Mouse (Mus musculus): ENCODE measurements at regions not wholly inside any gene's neighbourhood (a gene's known extent, or its start where the extent isn't known, plus 50 kb on each side); places are given as distances from the start of the nearest gene placed in this dataset.
A peak's percentile ranks its signal among the peaks of the same experiment; 100 is the strongest.

DNA sequence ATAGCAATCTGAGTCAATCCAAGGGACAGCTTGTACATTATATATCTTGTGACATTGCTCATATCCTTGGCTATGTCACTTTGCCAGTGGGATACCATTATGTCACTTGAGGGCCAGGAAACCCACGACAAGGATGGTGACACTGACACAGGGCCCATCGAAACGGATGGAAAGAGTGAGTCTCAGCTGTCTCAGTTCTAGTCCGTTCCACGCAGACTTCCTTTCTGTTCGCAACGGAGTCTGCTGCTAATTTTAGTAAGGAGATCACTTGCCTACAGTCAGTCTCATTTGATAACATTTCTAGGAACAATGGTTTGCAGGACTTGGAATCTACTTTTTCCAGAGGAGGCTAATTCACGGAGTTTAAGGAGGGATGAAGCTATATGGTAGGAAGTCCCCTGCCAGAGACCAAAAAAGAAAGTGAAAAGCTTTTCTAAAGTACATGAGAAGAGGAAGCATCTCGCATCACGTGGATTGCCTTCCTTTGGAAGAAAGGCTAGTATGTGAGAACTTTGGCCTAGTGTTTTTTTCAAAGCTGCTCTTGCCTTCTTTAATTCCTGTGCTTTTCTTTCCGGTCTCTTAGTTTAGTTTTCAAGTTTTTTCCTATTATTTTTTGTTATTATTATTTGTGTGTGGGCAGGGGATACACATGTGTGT lies 55.4 kb upstream of the Edn1 start:
- TF ChIP-seq CTCF (conservative IDR thresholded peaks at IDR 0.05 in 1 of 2, IDR thresholded peaks at IDR 0.05 in 1 of 2; ENCODE audit: low read depth in 2 of 2, low read length in 2 of 2) (no peak), EP300 (IDR thresholded peaks at IDR 0.05; ENCODE audit: low read length) (peak; percentile 75)
